Mouse (Mus musculus): ENCODE measurements around the gene Ctnna2.

GRCm38 (mm10) chr6:77979241-77979961 is at the start of gene Ctnna2:
- TF ChIP-seq GATA1 (IDR thresholded peaks at IDR 0.05; ENCODE audit: borderline replicate concordance, low read length) (no peak), CTCF (IDR thresholded peaks at IDR 0.05; ENCODE audit: low read depth, low read length) (no peak), TAL1 (conservative IDR thresholded peaks at IDR 0.05; ENCODE audit: low read depth, low read length) (no peak), GATA2 (IDR thresholded peaks at IDR 0.05; ENCODE audit: borderline replicate concordance, low read depth, low read length) (no peak)
